Mouse (Mus musculus): ENCODE results near the gene Mettl27. TPM values are rescaled to one million over a fixed set of nuclear protein-coding genes. Genes with fewer than 3 reads are reported as not detected.
"Not testable (repeated sequence)": the region's sequence is repeated elsewhere in the genome, so short reads cannot be mapped to it uniquely, and the experiment has no call there.

Gene Mettl27
- polyA plus RNA-seq, 1 experiment from 2014 or later, result 10.4 TPM

DNA sequence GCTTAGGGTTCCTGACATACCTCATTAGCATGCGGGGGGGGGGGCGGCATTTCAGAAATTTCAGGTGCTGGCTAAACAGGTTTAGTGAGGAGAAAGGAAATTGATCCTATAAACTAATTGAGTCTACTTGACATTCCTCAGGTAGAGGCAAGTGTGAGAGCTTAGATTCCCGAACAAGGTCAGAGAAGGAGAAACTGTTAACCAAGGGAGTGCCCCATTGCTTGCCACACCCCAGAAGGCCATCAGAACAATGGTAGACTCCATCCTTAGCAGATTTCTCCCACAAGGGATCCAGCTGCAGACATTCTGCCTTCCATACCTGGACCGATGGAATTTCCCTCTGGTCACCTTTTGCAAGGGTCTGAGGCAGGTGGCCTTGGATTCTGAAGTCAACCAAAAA lies 5.4 kb upstream of the Mettl27 start:
- H3K27me3 ChIP-seq, result peaks cover 4% of the 10 kb centered on the region

DNA sequence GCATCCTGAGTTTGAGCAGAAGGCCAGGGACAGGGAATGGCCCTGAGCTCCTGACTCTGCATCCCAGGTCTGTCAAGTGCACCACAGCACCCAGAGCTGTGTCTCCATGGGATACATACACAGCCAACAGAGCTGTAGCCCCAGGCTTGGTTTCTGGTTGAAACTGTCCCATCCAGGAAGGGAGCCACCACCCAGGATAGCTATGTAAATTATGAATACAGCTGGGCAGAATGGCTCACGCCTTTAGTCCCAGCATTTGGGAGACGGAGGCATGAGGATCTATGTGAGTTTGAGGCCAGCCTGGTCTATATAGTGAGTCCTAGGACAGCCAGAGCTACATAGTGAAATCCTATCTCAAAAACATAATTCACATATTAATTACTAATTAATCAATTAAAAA lies 2.2 kb upstream of the Mettl27 start:
- no peaks in the 10 kb centered on the region for H3K36me3 ChIP-seq
- no peak for ATAC-seq (ENCODE audit: low FRiP score)
- no peak overlapping the region for H3K4me3 ChIP-seq
- 88% methylated on average over 2 of the region's 2 CpGs for WGBS
- H3K4me1 ChIP-seq, result peaks cover 7% of the 10 kb centered on the region
- H3K9me3 ChIP-seq (replicated peaks), result no peaks in the 10 kb centered on the region
- H3K4me2 ChIP-seq (replicated peaks), result no peak overlapping the region
- H3K27me3 ChIP-seq, result peaks cover 4% of the 10 kb centered on the region
- H3K9ac ChIP-seq, result no peak overlapping the region
- H3K27ac ChIP-seq, result no peak overlapping the region

More for the DNA sequence above, 5.4 kb upstream of the Mettl27 start:
- ATAC-seq (ENCODE audit: low FRiP score), result no peak
- Histone ChIP-seq H3K4me2 (replicated peaks) (no peak overlapping the region), H3K9me3 (replicated peaks) (no peaks in the 10 kb centered on the region), H3K4me3 (no peak overlapping the region), H3K9ac (no peak overlapping the region), H3K4me1 (no peaks in the 10 kb centered on the region), H3K27ac (no peak overlapping the region), H3K36me3 (no peaks in the 10 kb centered on the region)
- WGBS, result 76% methylated on average over 4 of the region's 4 CpGs

DNA sequence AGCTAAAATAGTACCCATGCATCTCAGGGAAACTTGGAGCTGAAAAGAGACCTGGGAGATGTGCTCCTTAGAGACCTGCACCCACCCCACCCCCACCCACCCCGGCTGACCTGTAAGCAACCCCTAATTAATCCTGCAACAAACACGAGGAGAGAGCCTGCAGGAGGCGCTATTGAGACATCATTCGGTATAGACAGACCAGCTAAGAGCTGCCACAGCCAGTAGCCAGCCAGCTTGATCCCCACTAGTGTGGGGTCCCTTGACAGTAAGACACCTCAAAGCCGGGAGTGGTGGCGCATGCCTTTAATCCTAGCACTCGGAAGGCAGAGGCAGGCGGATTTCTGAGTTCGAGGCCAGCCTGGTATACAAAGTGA lies 722 bp downstream of the Mettl27 start:
- ATAC-seq (ENCODE audit: low FRiP score), result no peak
- Histone ChIP-seq H3K27me3 (peaks cover 4% of the 10 kb centered on the region; the same call in 1 of the 2 replicates), H3K9me3 (replicated peaks) (no peaks in the 10 kb centered on the region), H3K9ac (peak overlapping the region; percentile 72; the same call in 1 of the 2 replicates), H3K36me3 (no peaks in the 10 kb centered on the region), H3K4me1 (peaks cover 7% of the 10 kb centered on the region), H3K4me2 (replicated peaks) (peak overlapping the region; percentile 94), H3K4me3 (peak overlapping the region; percentile 71), H3K27ac (no peak overlapping the region)
- 52% methylated on average over 9 of the region's 9 CpGs for WGBS

DNA sequence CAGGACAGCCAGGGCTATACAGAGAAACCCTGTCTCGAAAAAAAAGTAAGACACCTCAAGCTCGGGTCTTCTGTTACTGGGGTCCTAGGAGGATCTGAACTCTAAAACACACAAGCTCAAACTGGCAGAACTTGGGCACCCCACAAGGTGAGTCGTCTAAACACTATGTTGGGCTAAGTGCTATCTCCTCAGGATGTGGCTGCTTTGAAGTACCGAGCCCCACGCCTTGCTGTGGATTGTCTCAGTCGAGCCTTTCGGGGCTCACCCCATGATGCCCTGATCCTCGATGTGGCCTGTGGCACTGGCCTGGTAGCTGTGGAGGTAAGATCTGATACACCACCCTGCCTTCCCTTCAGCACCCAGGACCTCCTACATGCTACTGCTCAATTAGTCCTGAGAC lies 1.1 kb downstream of the Mettl27 start:
- no peak for ATAC-seq (ENCODE audit: low FRiP score)
- no peak overlapping the region for H3K27ac ChIP-seq
- peaks cover 4% of the 10 kb centered on the region; the same call in 1 of the 2 replicates for H3K27me3 ChIP-seq
- H3K4me1 ChIP-seq, result peaks cover 7% of the 10 kb centered on the region
- no peaks in the 10 kb centered on the region for H3K9me3 ChIP-seq (replicated peaks)
- no peak overlapping the region for H3K4me3 ChIP-seq
- no peak overlapping the region for H3K9ac ChIP-seq
- no peaks in the 10 kb centered on the region for H3K36me3 ChIP-seq
- peak overlapping the region; percentile 94; the same call in 1 of the 2 replicates for H3K4me2 ChIP-seq (replicated peaks)
- 94% methylated on average over 8 of the region's 8 CpGs for WGBS

DNA sequence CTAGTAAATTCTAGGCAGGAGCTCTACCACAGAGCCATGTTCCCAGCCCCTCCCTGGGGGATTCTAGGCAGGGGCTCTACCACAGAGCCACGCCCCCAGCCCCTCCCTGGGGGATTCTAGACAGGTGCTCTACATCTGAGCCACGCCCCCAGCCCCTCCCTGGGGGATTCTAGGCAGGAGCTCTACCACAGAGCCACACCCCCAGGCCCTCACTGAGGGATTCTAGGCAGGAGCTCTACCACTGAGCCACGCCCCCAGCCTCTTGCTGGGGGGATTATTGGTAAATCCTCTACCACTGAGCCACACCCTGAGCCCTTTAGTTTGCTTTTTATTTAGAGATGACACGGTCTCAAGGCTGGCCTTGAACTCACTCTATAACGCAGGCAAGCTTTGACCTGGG lies 1.5 kb downstream of the Mettl27 start:
- H3K9me3 ChIP-seq (replicated peaks); ATAC-seq (ENCODE audit: low FRiP score); H3K4me3 ChIP-seq; H3K27ac ChIP-seq; H3K9ac ChIP-seq; H3K4me1 ChIP-seq; H3K4me2 ChIP-seq (replicated peaks); H3K27me3 ChIP-seq; H3K36me3 ChIP-seq: not testable (repeated sequence)
- 81% methylated on average over 5 of the region's 5 CpGs for WGBS

DNA sequence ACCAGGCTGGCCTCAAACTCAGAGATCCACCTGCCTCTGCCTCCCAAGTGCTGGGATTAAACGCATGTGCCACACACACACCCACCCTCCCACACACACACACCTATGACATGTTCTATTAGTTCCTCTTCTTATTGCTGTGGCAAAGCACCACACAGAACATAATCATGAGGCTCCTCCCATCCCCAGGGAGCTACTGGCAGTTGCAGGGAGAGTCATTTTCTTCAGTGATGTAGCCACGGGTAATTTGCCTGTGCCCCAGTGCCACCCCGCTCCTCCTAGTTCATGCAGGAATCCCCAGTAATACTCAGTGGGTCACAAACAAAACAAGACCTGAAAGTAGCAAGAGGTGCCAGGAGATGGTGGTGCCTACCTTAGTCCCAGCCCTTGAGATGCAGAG lies 2.5 kb downstream of the Mettl27 start:
- H3K36me3 ChIP-seq, result no peaks in the 10 kb centered on the region
- H3K4me2 ChIP-seq (replicated peaks), result no peak overlapping the region
- no peak overlapping the region for H3K4me3 ChIP-seq
- no peak for ATAC-seq (ENCODE audit: low FRiP score)
- H3K27ac ChIP-seq, result no peak overlapping the region
- H3K4me1 ChIP-seq, result peaks cover 7% of the 10 kb centered on the region
- H3K27me3 ChIP-seq, result peaks cover 4% of the 10 kb centered on the region; the same call in 1 of the 2 replicates
- H3K9me3 ChIP-seq (replicated peaks), result no peaks in the 10 kb centered on the region
- 91% methylated on average over 3 of the region's 3 CpGs for WGBS
- H3K9ac ChIP-seq, result no peak overlapping the region

DNA sequence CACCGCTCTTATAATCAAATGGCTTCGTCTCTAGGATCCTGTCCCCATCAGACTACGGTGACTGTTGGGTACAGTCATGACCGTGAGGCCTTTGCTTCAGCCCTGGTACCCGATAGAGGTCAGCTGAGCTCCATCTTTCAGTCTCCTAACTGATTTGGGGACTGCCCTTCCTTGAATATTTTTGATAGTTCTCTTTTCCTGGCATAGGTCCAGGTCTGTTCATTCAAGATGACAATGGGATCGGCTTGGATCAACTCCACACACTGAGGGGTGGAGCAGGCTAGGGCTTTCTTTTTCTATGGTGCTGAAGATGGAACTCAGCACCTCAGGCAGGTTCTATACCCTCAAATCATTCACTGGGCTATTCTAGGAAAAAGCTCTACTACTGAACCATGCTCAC lies 3.9 kb downstream of the Mettl27 start:
- WGBS, result 93% methylated on average over 6 of the region's 6 CpGs
- H3K36me3 ChIP-seq, result no peaks in the 10 kb centered on the region
- no peak for ATAC-seq (ENCODE audit: low FRiP score)

DNA sequence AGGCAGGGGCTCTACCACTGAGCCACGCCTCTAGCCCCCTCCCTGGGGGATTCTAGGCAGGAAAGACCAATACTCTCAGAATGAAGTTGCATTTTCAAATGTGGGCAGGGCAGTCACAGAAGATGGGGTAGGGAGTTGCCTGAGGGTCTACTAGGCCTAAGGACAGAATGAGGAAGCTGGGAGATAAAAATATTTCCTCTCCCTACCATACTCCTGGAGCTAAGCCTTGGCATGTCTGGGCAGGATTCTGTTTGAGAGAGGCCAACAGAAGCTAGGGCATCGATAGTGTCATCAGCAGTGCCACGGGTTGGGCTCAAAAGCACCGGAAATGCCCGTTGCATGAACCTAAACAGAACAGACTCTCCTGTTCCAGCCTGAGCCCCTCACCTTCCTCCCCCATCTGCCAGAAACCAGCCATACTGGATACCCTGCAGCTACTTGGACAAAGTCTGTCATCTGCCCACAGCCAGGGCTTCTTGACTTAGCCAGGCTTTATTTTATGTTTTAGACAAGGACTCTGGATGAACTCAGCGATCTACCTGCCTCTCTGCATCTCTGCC lies 4.5 kb downstream of the Mettl27 start:
- Histone ChIP-seq H3K27ac (no peak overlapping the region), H3K9me3 (replicated peaks) (no peaks in the 10 kb centered on the region), H3K27me3 (no peaks in the 10 kb centered on the region), H3K4me3 (no peak overlapping the region), H3K9ac (no peak overlapping the region), H3K36me3 (no peaks in the 10 kb centered on the region), H3K4me1 (peaks cover 7% of the 10 kb centered on the region), H3K4me2 (replicated peaks) (no peak overlapping the region)
- no peak for ATAC-seq (ENCODE audit: low FRiP score)
- 88% methylated on average over 6 of the region's 6 CpGs for WGBS

More for the DNA sequence above, 3.9 kb downstream of the Mettl27 start:
- H3K4me3 ChIP-seq, result no peak overlapping the region
- no peak overlapping the region for H3K27ac ChIP-seq
- H3K9me3 ChIP-seq (replicated peaks), result no peaks in the 10 kb centered on the region
- peaks cover 7% of the 10 kb centered on the region for H3K4me1 ChIP-seq
- H3K27me3 ChIP-seq, result no peaks in the 10 kb centered on the region
- H3K4me2 ChIP-seq (replicated peaks), result no peak overlapping the region
- H3K9ac ChIP-seq, result no peak overlapping the region

DNA sequence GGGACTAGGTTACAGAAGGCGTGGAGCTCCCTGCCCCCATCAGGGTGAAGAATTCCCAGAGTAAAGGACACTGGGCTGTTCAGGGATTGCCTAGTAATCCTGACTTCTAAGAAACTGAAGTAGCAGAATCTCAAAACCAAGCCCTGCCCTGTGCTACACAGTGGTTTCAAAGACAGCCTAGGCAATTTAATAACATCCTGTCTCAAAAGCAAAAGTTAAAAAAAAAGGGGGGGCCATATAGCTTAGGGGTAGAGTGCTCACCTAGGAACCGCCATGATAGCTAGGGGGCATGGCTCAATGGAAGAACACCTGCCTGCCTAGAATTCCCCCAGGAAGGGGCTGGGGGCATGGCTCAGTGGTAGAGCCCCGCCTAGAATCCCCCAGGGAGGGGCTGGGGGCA lies 6.9 kb downstream of the Mettl27 start:
- Histone ChIP-seq H3K4me1 (no peaks in the 10 kb centered on the region), H3K4me3 (no peak overlapping the region), H3K9me3 (replicated peaks) (no peaks in the 10 kb centered on the region), H3K27me3 (0 out of 2 replicates have a peak, but pooled peaks cover under 1% of the 10 kb centered on the region), H3K4me2 (replicated peaks) (no peak overlapping the region), H3K27ac (no peak overlapping the region), H3K9ac (no peak overlapping the region), H3K36me3 (no peaks in the 10 kb centered on the region)
- ATAC-seq (ENCODE audit: low FRiP score), result no peak
- 73% methylated on average over 3 of the region's 3 CpGs for WGBS

DNA sequence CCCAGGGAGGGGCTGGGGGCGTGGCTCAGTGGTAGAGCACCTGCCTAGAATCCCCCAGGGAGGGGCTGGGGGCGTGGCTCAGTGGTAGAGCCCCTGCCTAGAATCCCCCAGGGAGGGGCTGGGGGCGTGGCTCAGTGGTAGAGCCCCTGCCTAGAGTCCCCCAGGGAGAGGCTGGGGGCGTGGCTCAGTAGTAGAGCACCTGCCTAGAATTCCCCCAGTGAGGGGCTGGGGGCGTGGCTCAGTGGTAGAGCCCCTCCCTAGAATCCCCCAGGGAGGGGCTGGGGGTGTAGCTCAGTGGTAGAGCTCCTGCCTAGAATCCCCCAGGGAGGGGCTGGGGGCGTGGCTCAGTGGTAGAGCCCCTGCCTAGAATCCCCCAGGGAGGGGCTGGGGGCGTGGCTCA lies 7.4 kb downstream of the Mettl27 start:
- 86% methylated on average over 3 of the region's 7 CpGs for WGBS
- not testable (repeated sequence) for H3K9ac ChIP-seq; H3K27me3 ChIP-seq; ATAC-seq (ENCODE audit: low FRiP score); H3K9me3 ChIP-seq (replicated peaks); H3K36me3 ChIP-seq; H3K27ac ChIP-seq; H3K4me2 ChIP-seq (replicated peaks); H3K4me3 ChIP-seq; H3K4me1 ChIP-seq

DNA sequence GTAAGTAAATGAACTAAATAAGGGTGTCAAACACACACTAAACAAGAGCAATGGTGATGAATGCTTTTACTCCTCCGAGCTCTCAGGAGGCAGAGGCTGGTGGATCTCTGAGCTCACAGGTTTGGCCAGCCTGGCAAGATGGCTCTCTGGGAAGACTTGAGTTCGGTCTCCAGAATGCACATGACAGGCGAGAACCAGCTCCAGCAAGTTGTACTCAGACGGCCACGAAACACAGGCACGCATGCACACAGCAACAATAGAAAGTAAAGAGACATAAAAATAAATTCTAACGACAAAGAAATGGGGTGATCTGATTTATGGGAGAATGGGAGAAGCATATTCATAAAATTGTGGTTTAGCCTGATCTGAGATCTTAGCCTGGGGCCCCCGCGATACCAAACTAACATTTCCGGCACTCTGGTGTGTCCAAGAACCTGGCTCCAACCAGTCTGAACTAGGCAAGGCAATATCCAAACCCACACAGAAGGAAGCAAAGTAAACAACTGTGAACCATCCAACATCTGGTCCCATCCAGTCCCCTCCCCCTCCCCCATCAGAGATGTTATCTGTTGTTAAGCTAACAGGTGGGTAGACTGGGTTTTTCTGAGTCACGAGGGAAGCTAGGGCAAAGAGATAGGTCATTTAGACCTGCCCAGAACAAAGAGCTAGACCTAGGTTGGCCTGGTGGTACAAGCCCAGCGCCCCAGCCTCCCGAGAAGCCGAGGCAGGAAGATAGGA lies 9.5 kb downstream of the Mettl27 start:
- ATAC-seq (ENCODE audit: low FRiP score), result no peak
- Histone ChIP-seq H3K4me3 (no peak overlapping the region), H3K4me2 (replicated peaks) (no peak overlapping the region), H3K4me1 (peaks cover 6% of the 10 kb centered on the region), H3K27me3 (peaks cover 25% of the 10 kb centered on the region), H3K9ac (no peak overlapping the region), H3K9me3 (replicated peaks) (no peaks in the 10 kb centered on the region), H3K27ac (no peak overlapping the region), H3K36me3 (no peaks in the 10 kb centered on the region)
- 84% methylated on average over 14 of the region's 14 CpGs for WGBS

DNA sequence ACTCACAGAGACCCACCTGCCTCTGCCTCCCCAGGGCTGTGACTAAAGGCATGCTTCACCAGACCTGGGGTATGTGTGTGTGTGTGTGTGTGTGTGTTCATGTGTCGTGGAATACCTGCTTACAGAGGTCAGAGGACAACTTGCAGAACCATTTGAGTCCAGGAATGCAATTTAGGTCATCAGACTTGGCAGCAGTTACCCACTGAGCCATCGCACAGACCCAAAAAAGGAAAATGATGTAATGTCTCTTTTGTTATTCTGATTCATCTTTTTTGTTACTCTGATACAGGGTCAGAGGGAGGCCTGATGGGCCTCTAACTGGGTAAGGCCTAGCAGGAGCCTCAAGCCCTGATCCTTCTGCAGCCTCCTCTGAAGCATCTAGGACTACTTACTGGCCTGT lies 10.6 kb downstream of the Mettl27 start:
- Histone ChIP-seq H3K4me3 (no peak overlapping the region), H3K9ac (no peak overlapping the region), H3K9me3 (replicated peaks) (no peaks in the 10 kb centered on the region), H3K36me3 (no peaks in the 10 kb centered on the region), H3K4me2 (replicated peaks) (no peak overlapping the region), H3K27me3 (peaks cover 36% of the 10 kb centered on the region), H3K27ac (no peak overlapping the region), H3K4me1 (peaks cover 9% of the 10 kb centered on the region)
- no peak for ATAC-seq (ENCODE audit: low FRiP score)
- 80% methylated on average over 2 of the region's 2 CpGs for WGBS

DNA sequence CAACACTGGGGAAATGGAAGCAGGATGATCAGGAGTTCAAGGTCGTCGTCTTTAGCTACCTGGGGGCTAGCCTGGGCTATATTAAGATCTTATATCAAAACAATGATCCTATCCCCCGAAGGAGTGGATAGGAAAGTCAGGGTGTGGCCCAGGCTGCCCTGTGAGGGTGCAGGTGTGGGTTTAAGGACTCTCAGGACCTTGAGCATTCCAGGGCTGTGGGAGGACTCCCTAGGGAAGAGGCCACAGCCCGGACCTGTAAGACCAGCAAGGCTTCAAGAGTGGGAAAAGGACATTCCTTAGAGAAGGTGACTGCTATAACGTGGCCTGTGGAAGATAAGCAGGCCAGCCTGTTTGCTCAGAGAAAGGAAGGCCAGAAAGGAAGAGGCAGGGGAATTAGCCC lies 12.0 kb downstream of the Mettl27 start:
- no peak for ATAC-seq (ENCODE audit: low FRiP score)
- Histone ChIP-seq H3K27me3 (peaks cover 41% of the 10 kb centered on the region), H3K27ac (no peak overlapping the region), H3K4me1 (peaks cover 9% of the 10 kb centered on the region), H3K4me3 (no peak overlapping the region), H3K36me3 (no peaks in the 10 kb centered on the region), H3K9ac (no peak overlapping the region), H3K9me3 (replicated peaks) (no peaks in the 10 kb centered on the region), H3K4me2 (replicated peaks) (no peak overlapping the region)
- 70% methylated on average over 5 of the region's 5 CpGs for WGBS

Measured in hindbrain, embryonic 12.5 days (tissue).